Mouse (Mus musculus) stomach, postnatal 0 days (tissue): ENCODE measurements at regions not wholly inside any gene's neighbourhood (a gene's known extent, or its start where the extent isn't known, plus 50 kb on each side); places are given as distances from the start of the nearest gene placed in this dataset.

ENCODE experiments used
- ATAC-seq: fragments of 200-750 bp; cut with Nextera tagmentation; 2 replicates; pipeline ENCODE4 v1.8.0; 2017; ENCODE audit not compliant: low FRiP score, low TSS enrichment
- DNase-seq: peaks from one replicate; pipeline ENCODE4 v3.0.0-alpha.2; 2016; ENCODE audit warnings: low spot score
- H3K27ac ChIP-seq: fragments of 300-500 bp; sonication (generic); replicated peaks from 2 replicates; pipeline ENCODE4 v1.5.1; 2014; ENCODE audit warnings: mild to moderate bottlenecking, control low read depth
- H3K27me3 ChIP-seq: fragments of 300-500 bp; sonication (generic); 2 replicates; pipeline ENCODE4 v1.6.1; 2014; ENCODE audit warnings: low read length; ENCODE audit not compliant: control insufficient read depth, insufficient read depth
- H3K36me3 ChIP-seq: fragments of 300-500 bp; sonication (generic); 2 replicates; pipeline ENCODE4 v1.6.1; 2014; ENCODE audit warnings: low read length, mixed read lengths; ENCODE audit not compliant: control insufficient read depth, insufficient read depth
- H3K4me1 ChIP-seq: fragments of 300-500 bp; sonication (generic); replicated peaks from 2 replicates; pipeline ENCODE4 v1.6.1; 2014; ENCODE audit warnings: antibody characterized with exemption; ENCODE audit not compliant: control insufficient read depth, insufficient read depth
- H3K4me2 ChIP-seq: fragments of 300-500 bp; sonication (generic); replicated peaks from 2 replicates; pipeline ENCODE4 v1.6.1; 2014; ENCODE audit warnings: low read depth, mild to moderate bottlenecking, control low read depth, moderate library complexity
- H3K4me3 ChIP-seq: fragments of 300-500 bp; sonication (generic); 2 replicates; pipeline ENCODE4 v1.5.1; 2014; ENCODE audit warnings: low read depth, low read length, control low read depth
- H3K9ac ChIP-seq: fragments of 300-500 bp; sonication (generic); 2 replicates; pipeline ENCODE4 v1.6.1; 2014; ENCODE audit warnings: mild to moderate bottlenecking, low read length, control low read depth, mixed read lengths
- H3K9me3 ChIP-seq: fragments of 300-500 bp; sonication (generic); 2 replicates; pipeline ENCODE4 v1.6.1; 2016; ENCODE audit warnings: low read length; ENCODE audit not compliant: control insufficient read depth
- CTCF ChIP-seq: IDR thresholded peaks from 2 replicates; pipeline ENCODE4 v1.5.1; 2016; ENCODE audit warnings: antibody characterized with exemption, low read depth, mild to moderate bottlenecking, moderate library complexity
- EP300 ChIP-seq: optimal IDR thresholded peaks from 2 replicates; pipeline ENCODE3; 2016; ENCODE audit warnings: antibody characterized with exemption
- WGBS: fragments of 180-500 bp; shearing (Covaris S2); extraction: QIAGEN DNeasy Blood & Tissue Kit; methylation state at CpG from one replicate; pipeline ENCODE4 v1.1.7; 2014; 5-methylcytosine and 5-hydroxymethylcytosine counted together

GRCm38 (mm10) chr13:111186833-111187232 is 68.0 kb upstream of the Actbl2 start:
- H3K4me1 ChIP-seq, result no peaks in the 10 kb centered on the region
- H3K9ac ChIP-seq, result no peak overlapping the region
- no peaks in the 10 kb centered on the region for H3K27me3 ChIP-seq
- H3K4me3 ChIP-seq, result no peak overlapping the region
- WGBS, result 71% methylated on average over 2 of the region's 2 CpGs
- H3K4me2 ChIP-seq, result no peak overlapping the region
- H3K27ac ChIP-seq, result no peak overlapping the region
- H3K9me3 ChIP-seq, result no peaks in the 10 kb centered on the region
- no peak for TF ChIP-seq CTCF
- TF ChIP-seq EP300, result no peak
- H3K36me3 ChIP-seq, result no peaks in the 10 kb centered on the region
- DNase-seq (no peak), ATAC-seq (no peak)

- Histone ChIP-seq H3K4me1 (no peaks in the 10 kb centered on the region), H3K4me3 (no peak overlapping the region), H3K9ac (no peak overlapping the region), H3K27me3 (no peaks in the 10 kb centered on the region), H3K9me3 (no peaks in the 10 kb centered on the region), H3K27ac (no peak overlapping the region; the same call in 1 of the 2 replicates), H3K4me2 (no peak overlapping the region), H3K36me3 (no peaks in the 10 kb centered on the region)
- TF ChIP-seq CTCF (no peak), EP300 (no peak)
- peak; percentile 40 for DNase-seq
- peak; percentile 93 for ATAC-seq
- WGBS, result 60% methylated on average over 2 of the region's 2 CpGs
These were observed 60.9 kb upstream of the Actbl2 start for GRCm38 (mm10) chr13:111193919-111194318.

DNA sequence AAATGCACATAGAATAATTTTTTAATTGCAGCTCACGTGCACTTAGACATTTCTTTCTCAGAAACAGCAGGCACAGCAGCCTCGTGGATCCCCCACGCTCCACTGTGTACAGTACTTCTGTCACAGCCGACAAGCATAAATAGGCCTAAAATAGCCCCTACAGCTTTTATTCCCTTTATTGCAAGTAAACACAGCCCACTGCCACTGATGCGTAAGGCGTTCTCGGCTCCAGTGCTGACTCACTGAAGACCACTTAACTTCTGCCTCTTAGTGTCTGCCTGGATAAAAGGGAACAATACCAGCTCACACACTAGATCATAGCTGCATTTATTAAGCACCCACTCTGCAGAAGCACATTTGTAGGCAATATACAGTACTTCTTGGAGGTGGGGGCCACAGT is 60.5 kb upstream of the Actbl2 start:
- Histone ChIP-seq H3K4me2 (no peak overlapping the region), H3K27me3 (no peaks in the 10 kb centered on the region), H3K4me1 (no peaks in the 10 kb centered on the region), H3K27ac (no peak overlapping the region; the same call in 1 of the 2 replicates), H3K36me3 (no peaks in the 10 kb centered on the region), H3K4me3 (no peak overlapping the region), H3K9me3 (no peaks in the 10 kb centered on the region), H3K9ac (no peak overlapping the region)
- WGBS, result 32% methylated on average over 7 of the region's 7 CpGs
- TF ChIP-seq CTCF (no peak), EP300 (no peak)
- DNase-seq, result no peak
- peak; percentile 59 for ATAC-seq

DNA sequence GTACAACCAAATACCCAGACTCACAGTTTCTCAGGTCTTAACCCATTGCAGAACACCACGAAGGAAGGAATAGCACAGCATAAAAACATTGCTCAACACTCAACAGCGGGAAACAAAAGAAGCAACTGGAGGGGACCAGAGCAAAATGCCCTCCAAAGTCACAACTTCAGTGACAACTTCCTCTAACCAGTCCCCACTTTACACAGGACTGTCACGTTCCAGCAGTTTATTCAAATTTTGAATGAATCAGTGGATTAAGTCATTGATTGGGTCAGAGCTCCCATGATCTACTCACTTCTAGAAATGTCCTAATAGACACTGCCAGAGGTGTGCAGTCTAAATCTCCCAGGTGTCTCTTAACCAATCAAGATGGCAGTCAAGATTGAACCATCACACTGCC is 53.3 kb upstream of the Actbl2 start:
- Histone ChIP-seq H3K4me3 (no peak overlapping the region), H3K4me1 (no peaks in the 10 kb centered on the region), H3K4me2 (no peak overlapping the region), H3K9ac (no peak overlapping the region), H3K36me3 (no peaks in the 10 kb centered on the region), H3K27ac (no peak overlapping the region), H3K9me3 (no peaks in the 10 kb centered on the region), H3K27me3 (no peaks in the 10 kb centered on the region)
- DNase-seq (no peak), ATAC-seq (no peak)
- no peak for TF ChIP-seq CTCF
- TF ChIP-seq EP300, result no peak
- WGBS, result 90% methylated on average over 3 of the region's 3 CpGs

GRCm38 (mm10) chr13:111204580-111205285 is 50.1 kb upstream of the Actbl2 start:
- Histone ChIP-seq H3K4me1 (no peaks in the 10 kb centered on the region), H3K4me3 (no peak overlapping the region), H3K9ac (no peak overlapping the region), H3K27ac (no peak overlapping the region), H3K9me3 (no peaks in the 10 kb centered on the region), H3K4me2 (no peak overlapping the region), H3K36me3 (no peaks in the 10 kb centered on the region), H3K27me3 (no peaks in the 10 kb centered on the region)
- DNase-seq, result no peak
- no peak for TF ChIP-seq CTCF
- TF ChIP-seq EP300, result no peak
- 73% methylated on average over 11 of the region's 11 CpGs for WGBS
- ATAC-seq, result no peak
